In genomic region chr9:90076849-90077461, GRCm38 (mm10) we compare ENCODE assay signal across 8 mouse cellular contexts. TPM values are rescaled to one million over a fixed set of nuclear protein-coding genes. Genes with fewer than 3 reads are reported as not detected.
A peak's percentile ranks its signal among the peaks of the same experiment; 100 is the strongest.
DNase-seq lines count a peak whose midpoint lies in the region; TF ChIP-seq lines count a peak whose summit lies in the region.

No protein-coding gene starts in this region.

- peak; percentile 79 for DNase-seq in CH12.LX (ENCODE audit: extremely low read depth)
- peak; percentile 86 for DNase-seq in adrenal gland, postnatal 14 days
- DNase-seq in heart, postnatal 4 days: peak; percentile 80
- DNase-seq in layer of hippocampus, adult 2 months (ENCODE audit: low spot score in 2 of 2): peak; percentile 41 to 64
- peak; percentile 76 for DNase-seq in lung, postnatal 25 days (ENCODE audit: low spot score)
- DNase-seq in right cerebral cortex, postnatal 14 days: peak; percentile 54
- peak; percentile 82 for DNase-seq in urinary bladder, postnatal 14 days (ENCODE audit: low spot score)

- H3K9ac ChIP-seq in CH12.LX (ENCODE audit: insufficient read depth, low read depth): no peak overlapping the region

- H3K27ac ChIP-seq in CH12.LX (ENCODE audit: insufficient read depth, low read depth): no peak overlapping the region
- H3K27ac ChIP-seq in embryonic fibroblast, embryonic 13.5 days (ENCODE audit: insufficient read depth, low read length): no peak overlapping the region
- H3K27ac ChIP-seq in layer of hippocampus, adult 2 months: no peak overlapping the region

- no peaks in the 10 kb centered on the region for H3K27me3 ChIP-seq in CH12.LX (replicated peaks)

- peaks cover 0 to 9% of the 10 kb centered on the region in 2 experiments; a peak in 2 of 4 replicates for H3K4me1 ChIP-seq in CH12.LX (ENCODE audit: control insufficient read depth in 1 of 2, insufficient read depth in 2 of 2)
- H3K4me1 ChIP-seq in embryonic fibroblast, embryonic 13.5 days (ENCODE audit: control insufficient read depth, insufficient read depth, low read length): no peaks in the 10 kb centered on the region

- peak; percentile 91 for TF ChIP-seq RAD21 in CH12.LX (IDR thresholded peaks at IDR 0.05; ENCODE audit: low read depth, low read length)

- H3K79me2 ChIP-seq in CH12.LX (replicated peaks; ENCODE audit: control insufficient read depth, extremely low read depth, insufficient read depth, poor library complexity, severe bottlenecking): no peaks in the 10 kb centered on the region

- no peak for TF ChIP-seq POLR2A in CH12.LX (IDR thresholded peaks at IDR 0.05; ENCODE audit: low read depth, low read length)
- TF ChIP-seq POLR2A in embryonic fibroblast, embryonic 13.5 days (IDR thresholded peaks at IDR 0.05; ENCODE audit: low read depth, low read length): no peak

- peak; percentile 91 to 93 for TF ChIP-seq CTCF in CH12.LX (conservative IDR thresholded peaks at IDR 0.05 in 1 of 2, IDR thresholded peaks at IDR 0.05 in 1 of 2; ENCODE audit: low read depth in 2 of 2, low read length in 2 of 2)
- peak; percentile 90 for TF ChIP-seq CTCF in embryonic fibroblast, embryonic 13.5 days (IDR thresholded peaks at IDR 0.05; ENCODE audit: borderline replicate concordance, insufficient read depth, low read length)
- peak; percentile 97 for TF ChIP-seq CTCF in layer of hippocampus, adult 2 months (conservative IDR thresholded peaks at IDR 0.05)

- no peak overlapping the region for H3K4me3 ChIP-seq in CH12.LX (replicated peaks in 1 of 3; ENCODE audit: low read depth in 2 of 3, low read length in 2 of 3, poor library complexity in 1 of 3)
- no peak overlapping the region for H3K4me3 ChIP-seq in embryonic fibroblast, embryonic 13.5 days (ENCODE audit: insufficient read depth, low read length)
- no peak overlapping the region for H3K4me3 ChIP-seq in layer of hippocampus, adult 2 months

- H3K36me3 ChIP-seq in CH12.LX (replicated peaks in 1 of 2; ENCODE audit: control insufficient read depth in 1 of 2, insufficient read depth in 1 of 2, low read length in 1 of 2): peaks cover 34 to 45% of the 10 kb centered on the region in 2 experiments

- no peak for TF ChIP-seq EP300 in CH12.LX (IDR thresholded peaks at IDR 0.05; ENCODE audit: low read length)

- no peak overlapping the region for H3K4me2 ChIP-seq in CH12.LX (ENCODE audit: insufficient read depth, low read depth, poor library complexity, severe bottlenecking)

- dilution Hi-C loops in CH12.LX (cut with MboI; ENCODE audit: extremely low pct_ligation_motif_present, extremely low pct_unique_long_range_greater_than_20kb, low sequenced_read_pairs): no loop called here

- H3K9me3 ChIP-seq in CH12.LX (replicated peaks; ENCODE audit: low read length): no peaks in the 10 kb centered on the region

- in situ Hi-C loops in CH12.LX (cut with MboI; ENCODE audit: low pct_ligation_motif_present, low pct_unique_long_range_greater_than_20kb, low sequenced_read_pairs): no loop called here

TF ChIP-seq in CH12.LX, 34 proteins besides CTCF, POLR2A, EP300 and RAD21:
- TF ChIP-seq MXI1 (IDR thresholded peaks at IDR 0.05; ENCODE audit: low read depth, low read length) (no peak), NRF1 (IDR thresholded peaks at IDR 0.05; ENCODE audit: low read depth, low read length) (no peak), SMC3 (IDR thresholded peaks at IDR 0.05; ENCODE audit: low read depth, low read length) (peak; percentile 88), MAZ (IDR thresholded peaks at IDR 0.05; ENCODE audit: low read depth, low read length) (no peak), E2F4 (IDR thresholded peaks at IDR 0.05; ENCODE audit: insufficient replicate concordance, low read depth, low read length) (no peak), MAFK (IDR thresholded peaks at IDR 0.05; ENCODE audit: insufficient replicate concordance, low read length) (no peak), MAX (IDR thresholded peaks at IDR 0.05; ENCODE audit: low read length) (no peak), ZKSCAN1 (IDR thresholded peaks at IDR 0.05; ENCODE audit: borderline replicate concordance, low read depth, low read length) (no peak), ZMIZ1 (IDR thresholded peaks at IDR 0.05; ENCODE audit: low read depth, low read length) (no peak), USF1 (IDR thresholded peaks at IDR 0.05; ENCODE audit: low read depth, low read length) (no peak), ZC3H11A (IDR thresholded peaks at IDR 0.05; ENCODE audit: low read depth, low read length) (peak; percentile 92), ZNF384 (IDR thresholded peaks at IDR 0.05; ENCODE audit: low read depth, low read length) (peak; percentile 70), ETS1 (conservative IDR thresholded peaks at IDR 0.05; ENCODE audit: low read depth, low read length) (no peak), UBTF (IDR thresholded peaks at IDR 0.05; ENCODE audit: low read depth, low read length) (no peak)

RNA-seq across cellular contexts. Expression of gene Ctsh, which starts 23.0 kb away (rescaled TPM):
- total RNA-seq in CH12.LX (2012; rRNA removed): 133 and 168 TPM in 2 replicates
- total RNA-seq in CH12.LX (2014; rRNA removed): 244 and 256 TPM in 2 replicates
- polyA plus RNA-seq in CH12.LX (2012; ENCODE audit: insufficient read length, low read depth): 267 and 316 TPM in 2 replicates
- total RNA-seq in adrenal gland, postnatal 14 days (2021): 103 and 106 TPM in 2 replicates
- polyA plus RNA-seq in embryonic fibroblast, embryonic 13.5 days (2011; ENCODE audit: insufficient read length, low read depth, missing spikeins): 36.1 and 53.7 TPM in 2 replicates
- total RNA-seq in heart, postnatal 4 days (2021): 10 to 100 TPM; 41.3 to 46.8 TPM
- 10 to 100 TPM; 13.7 to 16.0 TPM for total RNA-seq in layer of hippocampus, adult 2 months (2021)

RNA-seq across cellular contexts. Expression of gene Morf4l1, which starts 37.6 kb away (rescaled TPM):
- 127 and 139 TPM in 2 replicates for total RNA-seq in CH12.LX (2012; rRNA removed)
- total RNA-seq in CH12.LX (2014; rRNA removed): 219 and 225 TPM in 2 replicates
- 233 and 294 TPM in 2 replicates for polyA plus RNA-seq in CH12.LX (2012; ENCODE audit: insufficient read length, low read depth)
- 268 and 288 TPM in 2 replicates for total RNA-seq in adrenal gland, postnatal 14 days (2021)
- polyA plus RNA-seq in embryonic fibroblast, embryonic 13.5 days (2011; ENCODE audit: insufficient read length, low read depth, missing spikeins): 546 and 660 TPM in 2 replicates
- 100 to 1,000 TPM; 325 to 333 TPM for total RNA-seq in heart, postnatal 4 days (2021)
- 100 to 1,000 TPM; 429 to 442 TPM for total RNA-seq in layer of hippocampus, adult 2 months (2021)
